Mouse (Mus musculus): ENCODE results near the gene Ntm.

- no peak for TF ChIP-seq CTCF (IDR thresholded peaks at IDR 0.05)
- TF ChIP-seq EP300 (IDR thresholded peaks at IDR 0.05): no peak
These were observed 693.7 kb downstream of the Ntm start for GRCm38 (mm10) chr9:29269277-29269646.
